In the genomic region with DNA sequence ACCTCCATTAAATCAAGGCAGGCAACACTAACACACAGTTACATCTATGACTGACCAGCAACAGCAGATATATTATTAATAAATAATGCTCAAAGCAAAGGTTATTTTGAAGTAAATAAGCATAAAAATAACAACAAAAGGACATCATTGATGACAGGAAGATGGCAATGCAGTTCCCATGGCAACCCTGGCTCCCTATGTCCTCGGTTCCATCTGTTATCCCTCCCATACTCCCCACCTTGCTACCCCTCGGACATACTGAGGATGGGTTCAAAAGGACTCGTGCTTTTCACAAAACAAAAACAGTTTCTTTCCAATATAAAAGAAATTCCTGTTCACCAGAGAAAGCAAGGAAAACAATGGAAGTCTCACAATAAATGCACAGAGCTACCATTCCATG, we compare ENCODE assay signal across 29 mouse cellular contexts. TPM values are rescaled to one million over a fixed set of nuclear protein-coding genes. Genes with fewer than 3 reads are reported as not detected.
DNase-seq lines count a peak whose midpoint lies in the region; ATAC-seq and TF ChIP-seq lines count a peak whose summit lies in the region.
"Had no signal": no experiment of that assay in that cellular context is flagged by ENCODE, and none has a peak within 500 bp of the region (broad histone marks: within the 10 kb centered on the region; RNA-seq: fewer than 3 reads in every experiment).

No protein-coding gene starts in this region.

- peaks cover 19% of the 10 kb centered on the region for H3K4me1 ChIP-seq in hindbrain, embryonic 12.5 days
- H3K4me1 ChIP-seq in hindbrain, embryonic 10.5 days (replicated peaks), result peaks cover 16% of the 10 kb centered on the region
- peaks cover 26% of the 10 kb centered on the region for H3K4me1 ChIP-seq in neural tube, embryonic 12.5 days
- peaks cover 49% of the 10 kb centered on the region for H3K4me1 ChIP-seq in neural tube, embryonic 15.5 days
- H3K4me1 ChIP-seq in stomach, postnatal 0 days (replicated peaks; ENCODE audit: control insufficient read depth, insufficient read depth), result no peaks in the 10 kb centered on the region; the same call in 1 of the 2 replicates

- TF ChIP-seq EP300 in stomach, postnatal 0 days (optimal IDR thresholded peaks at IDR 0.05), result no peak

- H3K27ac ChIP-seq in hindbrain, embryonic 12.5 days, result no peak overlapping the region
- no peak overlapping the region for H3K27ac ChIP-seq in hindbrain, embryonic 10.5 days
- H3K27ac ChIP-seq in neural tube, embryonic 12.5 days, result no peak overlapping the region
- H3K27ac ChIP-seq in neural tube, embryonic 15.5 days (replicated peaks), result no peak overlapping the region
- H3K27ac ChIP-seq in stomach, postnatal 0 days (replicated peaks), result 0 out of 2 replicates have a peak overlapping the region, but pooled peaks have one; percentile 4
- H3K27ac ChIP-seq: kidney, embryonic 15.5 days; limb, embryonic 10.5 days; limb, embryonic 15.5 days; liver, embryonic 13.5 days; midbrain, embryonic 12.5 days; stomach, embryonic 15.5 days had no signal

- peak; percentile 76 to 82 for DNase-seq in cerebellum, postnatal 10 days
- DNase-seq in cerebellum, adult 8-10 months, result no peak
- DNase-seq in hindbrain, embryonic 10.5 days (ENCODE audit: low spot score), result no peak
- no peak for DNase-seq in stomach, postnatal 0 days (ENCODE audit: low spot score)
- DNase-seq in heart, postnatal 25 days (ENCODE audit: low spot score), result no peak
- DNase-seq: cerebellum, adult 9-10 months; gastrocnemius, postnatal 14 days; heart, adult 11 months; heart, postnatal 4 days; kidney, adult 18-20 months; kidney, postnatal 25 days; liver, embryonic 13.5 days; lung, adult 18-20 months; lung, postnatal 4 days; thymus, adult 18-20 months; thymus, postnatal 25 days had no signal

- H3K36me3 ChIP-seq in hindbrain, embryonic 12.5 days, result no peaks in the 10 kb centered on the region
- H3K36me3 ChIP-seq in hindbrain, embryonic 10.5 days, result no peaks in the 10 kb centered on the region
- H3K36me3 ChIP-seq in neural tube, embryonic 12.5 days, result peaks cover 3% of the 10 kb centered on the region; the same call in 1 of the 2 replicates
- H3K36me3 ChIP-seq in neural tube, embryonic 15.5 days, result no peaks in the 10 kb centered on the region
- no peaks in the 10 kb centered on the region for H3K36me3 ChIP-seq in stomach, postnatal 0 days (ENCODE audit: control insufficient read depth, insufficient read depth, low read length)
- H3K36me3 ChIP-seq: kidney, embryonic 15.5 days; limb, embryonic 10.5 days; limb, embryonic 15.5 days; liver, embryonic 13.5 days; midbrain, embryonic 12.5 days; stomach, embryonic 15.5 days had no signal

- no peak for TF ChIP-seq CTCF in stomach, postnatal 0 days (IDR thresholded peaks at IDR 0.05; ENCODE audit: low read depth)

- H3K4me2 ChIP-seq in hindbrain, embryonic 12.5 days (replicated peaks), result no peak overlapping the region
- H3K4me2 ChIP-seq in neural tube, embryonic 12.5 days (replicated peaks), result no peak overlapping the region
- H3K4me2 ChIP-seq in neural tube, embryonic 15.5 days, result no peak overlapping the region
- no peak overlapping the region for H3K4me2 ChIP-seq in stomach, postnatal 0 days (replicated peaks; ENCODE audit: low read depth)
- H3K4me2 ChIP-seq: heart, embryonic 11.5 days; kidney, embryonic 15.5 days; limb, embryonic 15.5 days; liver, embryonic 13.5 days; midbrain, embryonic 12.5 days; stomach, embryonic 15.5 days had no signal

- no peaks in the 10 kb centered on the region for H3K27me3 ChIP-seq in hindbrain, embryonic 12.5 days
- no peaks in the 10 kb centered on the region for H3K27me3 ChIP-seq in hindbrain, embryonic 10.5 days (ENCODE audit: insufficient read depth, poor library complexity, severe bottlenecking)
- H3K27me3 ChIP-seq in neural tube, embryonic 12.5 days (replicated peaks), result no peaks in the 10 kb centered on the region
- no peaks in the 10 kb centered on the region for H3K27me3 ChIP-seq in neural tube, embryonic 15.5 days (replicated peaks)
- no peaks in the 10 kb centered on the region for H3K27me3 ChIP-seq in stomach, postnatal 0 days (ENCODE audit: control insufficient read depth, insufficient read depth, low read length)
- H3K27me3 ChIP-seq: CH12.LX; kidney, embryonic 15.5 days; limb, embryonic 15.5 days; liver, embryonic 13.5 days; midbrain, embryonic 12.5 days; stomach, embryonic 15.5 days had no signal

- H3K9me3 ChIP-seq in hindbrain, embryonic 12.5 days (replicated peaks), result no peaks in the 10 kb centered on the region; the same call in 1 of the 2 replicates
- H3K9me3 ChIP-seq in hindbrain, embryonic 10.5 days, result 0 out of 2 replicates have a peak, but pooled peaks cover 2% of the 10 kb centered on the region
- no peaks in the 10 kb centered on the region for H3K9me3 ChIP-seq in neural tube, embryonic 12.5 days
- H3K9me3 ChIP-seq in neural tube, embryonic 15.5 days (replicated peaks), result no peaks in the 10 kb centered on the region
- H3K9me3 ChIP-seq in stomach, postnatal 0 days (ENCODE audit: control insufficient read depth, low read length), result no peaks in the 10 kb centered on the region
- H3K9me3 ChIP-seq: kidney, embryonic 15.5 days; limb, embryonic 10.5 days; limb, embryonic 15.5 days; liver, embryonic 13.5 days; midbrain, embryonic 12.5 days; stomach, embryonic 15.5 days had no signal

- intact Hi-C loops in heart, postnatal 25 days (cut with DNase I), result no loop called here

- 0 out of 2 replicates have a peak, but pooled peaks have one; percentile 41 for ATAC-seq in hindbrain, embryonic 12.5 days (ENCODE audit: low FRiP score)
- ATAC-seq in neural tube, embryonic 12.5 days (ENCODE audit: low FRiP score, low read depth), result peak; percentile 41; the same call in 1 of the 2 replicates
- no peak for ATAC-seq in neural tube, embryonic 15.5 days (ENCODE audit: low FRiP score)
- ATAC-seq in stomach, postnatal 0 days (ENCODE audit: low FRiP score, low TSS enrichment), result no peak
- ATAC-seq: activated CD4-positive, CD25-positive, alpha-beta regulatory T cell, adult 4 months; lung, postnatal 0 days had no signal

- 26% methylated on average over 3 of the region's 3 CpGs for WGBS in hindbrain, embryonic 12.5 days
- WGBS in hindbrain, embryonic 10.5 days, result 43% methylated on average over 3 of the region's 3 CpGs
- WGBS in neural tube, embryonic 12.5 days, result 29% methylated on average over 3 of the region's 3 CpGs
- WGBS in neural tube, embryonic 15.5 days, result 17% methylated on average over 3 of the region's 3 CpGs
- WGBS in stomach, postnatal 0 days, result 83% methylated on average over 3 of the region's 3 CpGs

- no peak overlapping the region for H3K4me3 ChIP-seq in hindbrain, embryonic 12.5 days
- H3K4me3 ChIP-seq in hindbrain, embryonic 10.5 days, result no peak overlapping the region
- H3K4me3 ChIP-seq in neural tube, embryonic 12.5 days, result no peak overlapping the region
- H3K4me3 ChIP-seq in neural tube, embryonic 15.5 days (replicated peaks), result no peak overlapping the region
- no peak overlapping the region for H3K4me3 ChIP-seq in stomach, postnatal 0 days (ENCODE audit: low read depth, low read length)
- H3K4me3 ChIP-seq: kidney, embryonic 15.5 days; limb, embryonic 10.5 days; limb, embryonic 15.5 days; liver, embryonic 13.5 days; megakaryocyte, embryonic 14.5 days; midbrain, embryonic 12.5 days; stomach, embryonic 15.5 days had no signal

- no peak overlapping the region for H3K9ac ChIP-seq in hindbrain, embryonic 12.5 days
- H3K9ac ChIP-seq in neural tube, embryonic 12.5 days, result no peak overlapping the region
- H3K9ac ChIP-seq in neural tube, embryonic 15.5 days (replicated peaks), result no peak overlapping the region
- H3K9ac ChIP-seq in stomach, postnatal 0 days (ENCODE audit: low read length), result no peak overlapping the region
- H3K9ac ChIP-seq: kidney, embryonic 15.5 days; limb, embryonic 15.5 days; liver, embryonic 13.5 days; midbrain, embryonic 12.5 days; stomach, embryonic 15.5 days had no signal

RNA-seq across cellular contexts. Expression of a gene that starts 48.2 kb away (rescaled TPM):
- 101 and 106 TPM in 2 replicates for polyA plus RNA-seq in hindbrain, embryonic 12.5 days (2016; fragmentation: Nextera tagmentation; extraction: Ambion mirVana)
- 64.2 and 74.4 TPM in 2 replicates for polyA plus RNA-seq in hindbrain, embryonic 10.5 days (2016; fragmentation: Nextera tagmentation; extraction: Ambion mirVana)
- 95.6 and 107 TPM in 2 replicates for polyA plus RNA-seq in neural tube, embryonic 12.5 days (2016; fragmentation: Nextera tagmentation; extraction: Ambion mirVana)
- polyA plus RNA-seq in neural tube, embryonic 15.5 days (2015; fragmentation: Nextera tagmentation; extraction: Ambion mirVana), result 94.7 and 103 TPM in 2 replicates
- polyA plus RNA-seq in stomach, postnatal 0 days (2015; fragmentation: Nextera tagmentation; extraction: Ambion mirVana), result 107 and 111 TPM in 2 replicates
- total RNA-seq in heart, postnatal 25 days (2021), result 100 to 1,000 TPM; 604 to 684 TPM

Comparison
In these comparisons a context has a peak if more than half of its experiments do, and no peak if none do; other contexts are left out.
1. DNase-seq: peak in cerebellum, postnatal 10 days (2 of 2); none in cerebellum, adult 8-10 months (single experiment), hindbrain, embryonic 10.5 days (single experiment), stomach, postnatal 0 days (single experiment) and heart, postnatal 25 days (single experiment).
2. ATAC-seq: peak in hindbrain, embryonic 12.5 days (single experiment) and neural tube, embryonic 12.5 days (single experiment); none in neural tube, embryonic 15.5 days (single experiment) and stomach, postnatal 0 days (single experiment).